Mouse (Mus musculus) ES-CJ7 (cell line): ENCODE measurements around the gene Slc6a16.

ENCODE experiments used
- DNase-seq: peaks from one replicate; pipeline ENCODE4 v3.0.0; 2011; ENCODE audit warnings: low read depth, low spot score

Gene Slc6a16

DNA sequence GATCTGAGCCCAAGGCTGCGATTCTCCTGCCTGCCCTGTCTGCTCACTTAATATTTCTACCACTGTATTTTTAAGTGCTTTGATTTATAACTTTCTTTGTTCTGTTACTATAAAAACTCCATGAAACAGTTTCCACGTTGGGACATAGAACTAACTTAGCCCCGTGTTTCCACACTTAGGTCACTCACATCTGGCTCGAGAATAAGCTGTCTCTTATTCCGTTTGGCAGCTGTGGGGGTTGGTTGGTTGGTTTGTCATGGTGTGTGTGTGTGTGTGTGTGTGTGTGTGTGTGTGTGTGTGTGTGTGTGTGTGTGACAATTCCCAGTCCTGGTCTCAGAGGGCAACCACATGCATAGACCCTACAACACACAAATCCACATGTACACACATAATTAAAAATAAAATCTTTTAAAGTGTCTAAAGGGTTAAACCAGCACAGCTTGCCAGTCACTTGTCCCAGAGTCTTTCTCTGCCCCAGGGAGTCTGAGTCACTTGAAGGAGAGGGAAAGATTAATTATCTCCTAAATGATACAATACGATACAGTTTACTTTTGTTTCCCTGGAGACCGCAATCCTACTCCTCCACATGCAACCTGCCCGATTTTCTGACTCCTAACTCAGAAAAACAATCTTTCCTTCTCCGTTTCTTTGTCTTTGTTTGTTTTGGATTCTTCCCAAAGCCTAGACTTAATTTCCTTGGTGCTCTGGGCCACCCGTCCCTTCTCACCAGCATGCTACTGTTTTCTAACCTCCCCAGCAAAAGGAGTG lies 72.0 kb downstream of the Slc6a16 start:
- DNase-seq: no peak

DNA sequence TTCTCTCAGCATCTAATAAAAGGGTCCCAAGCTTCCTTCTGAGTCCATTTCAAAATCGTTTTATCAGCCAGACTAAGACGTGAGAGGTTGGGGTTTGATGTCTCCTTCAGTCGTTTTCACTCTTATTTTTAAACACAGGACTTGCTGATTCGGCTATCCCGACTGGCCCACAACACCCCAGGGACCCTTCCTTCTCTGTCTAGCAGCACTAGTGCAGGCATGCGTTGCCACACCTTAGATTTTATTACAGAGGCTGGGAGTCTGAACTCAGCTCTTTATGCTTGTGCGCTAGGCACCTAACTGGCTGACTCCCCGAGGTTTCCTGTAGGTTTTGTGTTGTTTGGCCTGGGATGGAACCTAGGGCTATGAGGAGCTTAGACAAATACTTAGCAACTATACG lies 72.6 kb downstream of the Slc6a16 start:
- no peak for DNase-seq

DNA sequence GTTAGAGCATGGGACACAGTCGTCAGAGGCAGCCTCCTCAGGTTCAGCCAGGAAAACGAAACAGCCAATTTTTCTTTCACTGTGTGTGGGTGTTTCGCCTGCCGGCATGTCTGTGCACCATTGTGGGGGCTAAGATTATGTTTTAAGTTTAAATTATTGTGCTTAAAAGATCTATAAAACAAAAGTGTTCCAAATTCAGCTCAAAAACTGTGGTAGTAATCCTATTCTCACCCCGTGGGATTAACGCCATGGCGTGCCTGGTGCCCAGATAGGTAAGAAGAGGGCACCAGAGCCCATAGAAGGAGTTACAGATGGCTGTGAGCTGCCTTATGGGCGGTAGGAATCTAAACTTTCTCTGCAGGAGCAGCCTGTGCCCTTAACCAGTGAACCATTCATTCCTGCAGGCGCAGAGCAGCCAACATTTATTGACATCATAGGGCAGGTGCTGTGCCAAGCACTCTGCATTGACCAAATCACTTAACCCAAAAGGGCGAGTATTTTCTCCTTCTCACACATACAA lies 74.4 kb downstream of the Slc6a16 start:
- no peak for DNase-seq

DNA sequence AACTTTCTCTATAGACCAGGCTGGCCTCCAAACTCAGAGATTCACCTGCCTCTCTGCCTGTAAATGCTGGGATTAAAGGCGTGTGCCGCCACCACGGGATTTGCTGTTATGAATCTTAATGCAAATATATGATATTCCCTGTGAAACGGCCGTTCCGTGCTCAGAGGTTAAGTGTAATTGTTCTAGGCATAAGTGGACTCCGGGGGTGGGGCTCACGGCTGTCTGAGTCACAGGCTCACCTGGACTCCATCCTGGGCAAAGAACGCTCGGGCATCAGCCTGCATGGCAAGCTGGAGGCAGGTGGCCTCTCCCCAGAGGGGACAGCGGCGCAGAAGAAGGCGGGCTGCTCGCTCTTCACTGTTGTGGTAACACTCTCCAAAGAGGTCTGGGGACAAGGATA lies 75.7 kb downstream of the Slc6a16 start:
- DNase-seq: no peak

DNA sequence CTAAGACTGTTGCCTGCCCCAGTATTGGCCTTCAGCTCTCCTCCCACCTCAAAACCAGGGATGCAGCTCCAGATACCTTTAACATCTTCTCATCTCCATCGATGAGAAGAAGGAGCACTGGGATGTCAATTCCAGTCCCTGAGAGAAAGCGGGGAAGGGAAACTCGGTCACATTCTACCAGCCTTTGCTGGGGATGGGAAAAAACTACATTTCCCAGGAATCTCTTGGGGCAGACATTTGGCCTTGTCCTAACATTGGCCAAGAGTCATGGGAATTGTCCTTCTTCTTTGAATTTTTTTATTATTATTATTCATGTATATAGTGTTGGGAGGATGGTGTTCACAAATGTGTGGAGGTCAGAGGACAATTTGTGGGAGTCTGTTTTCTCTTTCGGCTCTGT lies 81.4 kb downstream of the Slc6a16 start:
- DNase-seq: no peak
